Mouse (Mus musculus) stomach, postnatal 0 days (tissue): ENCODE data around the gene Slc3a2.

Source experiments
- CTCF ChIP-seq: IDR thresholded peaks from 2 replicates; pipeline ENCODE4 v1.5.1; 2016; ENCODE audit warnings: antibody characterized with exemption, low read depth, mild to moderate bottlenecking, moderate library complexity
- EP300 ChIP-seq: optimal IDR thresholded peaks from 2 replicates; pipeline ENCODE3; 2016; ENCODE audit warnings: antibody characterized with exemption

- TF ChIP-seq EP300 (no peak), CTCF (no peak)
These were observed 636 bp downstream of the Slc3a2 start for GRCm38 (mm10) chr19:8722559-8722906.
